Mouse (Mus musculus): ENCODE measurements around the gene Tuba1a. TPM values are rescaled to one million over a fixed set of nuclear protein-coding genes. Genes with fewer than 3 reads are reported as not detected.
A peak's percentile ranks its signal among the peaks of the same experiment; 100 is the strongest.
"Not testable (repeated sequence)": the region's sequence is repeated elsewhere in the genome, so short reads cannot be mapped to it uniquely, and the experiment has no call there.

The Tuba1a gene
- polyA plus RNA-seq, 1 experiment from 2014 or later = 602 TPM

- DNase-seq (ENCODE audit: low spot score) (peak; percentile 71), ATAC-seq (ENCODE audit: low FRiP score, low TSS enrichment) (peak; percentile 72)
- H3K9me3 ChIP-seq (ENCODE audit: control insufficient read depth, low read length) = no peaks in the 10 kb centered on the region
- peak overlapping the region; percentile 77 for H3K4me3 ChIP-seq (ENCODE audit: low read depth, low read length)
- peak; percentile 24 for TF ChIP-seq EP300 (optimal IDR thresholded peaks at IDR 0.05)
- peak; percentile 61 for TF ChIP-seq CTCF (IDR thresholded peaks at IDR 0.05; ENCODE audit: low read depth)
- H3K27ac ChIP-seq (replicated peaks) = peak overlapping the region; percentile 92
- WGBS = under 1% methylated on average over 41 of the region's 41 CpGs
- H3K4me2 ChIP-seq (replicated peaks; ENCODE audit: low read depth) = peak overlapping the region; percentile 55
- no peaks in the 10 kb centered on the region for H3K27me3 ChIP-seq (ENCODE audit: control insufficient read depth, insufficient read depth, low read length)
- peak overlapping the region; percentile 89 for H3K9ac ChIP-seq (ENCODE audit: low read length)
- no peaks in the 10 kb centered on the region; the same call in 1 of the 2 replicates for H3K36me3 ChIP-seq (ENCODE audit: control insufficient read depth, insufficient read depth, low read length)
- no peaks in the 10 kb centered on the region for H3K4me1 ChIP-seq (replicated peaks; ENCODE audit: control insufficient read depth, insufficient read depth)
Measured at GRCm38 (mm10) chr15:98952751-98953400, 627 bp downstream of the Tuba1a start.

- Histone ChIP-seq H3K27ac (replicated peaks) (peak overlapping the region; percentile 26; the same call in 1 of the 2 replicates), H3K4me3 (ENCODE audit: low read depth, low read length) (peak overlapping the region; percentile 77), H3K27me3 (ENCODE audit: control insufficient read depth, insufficient read depth, low read length) (no peaks in the 10 kb centered on the region), H3K4me2 (replicated peaks; ENCODE audit: low read depth) (peak overlapping the region; percentile 55), H3K9ac (ENCODE audit: low read length) (peak overlapping the region; percentile 51), H3K9me3 (ENCODE audit: control insufficient read depth, low read length) (no peaks in the 10 kb centered on the region), H3K36me3 (ENCODE audit: control insufficient read depth, insufficient read depth, low read length) (no peaks in the 10 kb centered on the region; the same call in 1 of the 2 replicates), H3K4me1 (replicated peaks; ENCODE audit: control insufficient read depth, insufficient read depth) (no peaks in the 10 kb centered on the region)
- ATAC-seq (ENCODE audit: low FRiP score, low TSS enrichment) (no peak), DNase-seq (ENCODE audit: low spot score) (no peak)
- WGBS = 23% methylated on average over 5 of the region's 5 CpGs
- TF ChIP-seq CTCF (IDR thresholded peaks at IDR 0.05; ENCODE audit: low read depth) = no peak
- no peak for TF ChIP-seq EP300 (optimal IDR thresholded peaks at IDR 0.05)
Measured at GRCm38 (mm10) chr15:98952063-98952455, 1.4 kb downstream of the Tuba1a start.

- not testable (repeated sequence) for H3K4me1 ChIP-seq (replicated peaks; ENCODE audit: control insufficient read depth, insufficient read depth); H3K27me3 ChIP-seq (ENCODE audit: control insufficient read depth, insufficient read depth, low read length); H3K36me3 ChIP-seq (ENCODE audit: control insufficient read depth, insufficient read depth, low read length); ATAC-seq (ENCODE audit: low FRiP score, low TSS enrichment); H3K27ac ChIP-seq (replicated peaks); DNase-seq (ENCODE audit: low spot score); H3K9me3 ChIP-seq (ENCODE audit: control insufficient read depth, low read length); H3K9ac ChIP-seq (ENCODE audit: low read length)
- Histone ChIP-seq H3K4me3 (ENCODE audit: low read depth, low read length) (peak overlapping the region; percentile 77; the same call in 1 of the 2 replicates), H3K4me2 (replicated peaks; ENCODE audit: low read depth) (peak overlapping the region; percentile 55)
- 79% methylated on average over 11 of the region's 15 CpGs for WGBS
Measured at GRCm38 (mm10) chr15:98951122-98952062, 2.1 kb downstream of the Tuba1a start.

- 64% methylated on average over 3 of the region's 3 CpGs for WGBS
- ATAC-seq (ENCODE audit: low FRiP score, low TSS enrichment) = no peak
Measured at GRCm38 (mm10) chr15:98949607-98949892, 4.0 kb downstream of the Tuba1a start.

GRCm38 (mm10) chr15:98948857-98949606 is 4.5 kb downstream of the Tuba1a start:
- Histone ChIP-seq H3K9me3 (ENCODE audit: control insufficient read depth, low read length) (no peaks in the 10 kb centered on the region), H3K4me3 (ENCODE audit: low read depth, low read length) (no peak overlapping the region), H3K4me1 (replicated peaks; ENCODE audit: control insufficient read depth, insufficient read depth) (no peaks in the 10 kb centered on the region), H3K4me2 (replicated peaks; ENCODE audit: low read depth) (no peak overlapping the region), H3K27ac (replicated peaks) (no peak overlapping the region), H3K27me3 (ENCODE audit: control insufficient read depth, insufficient read depth, low read length) (no peaks in the 10 kb centered on the region), H3K36me3 (ENCODE audit: control insufficient read depth, insufficient read depth, low read length) (no peaks in the 10 kb centered on the region; the same call in 1 of the 2 replicates), H3K9ac (ENCODE audit: low read length) (no peak overlapping the region)
- whole genome bisulfite sequencing = 68% methylated on average over 6 of the region's 6 CpGs
- no peak for TF ChIP-seq EP300 (optimal IDR thresholded peaks at IDR 0.05)
- ATAC-seq (ENCODE audit: low FRiP score, low TSS enrichment) (no peak), DNase-seq (ENCODE audit: low spot score) (no peak)

More at GRCm38 (mm10) chr15:98949607-98949892, 4.0 kb downstream of the Tuba1a start:
- Histone ChIP-seq H3K27ac (replicated peaks) (no peak overlapping the region), H3K4me2 (replicated peaks; ENCODE audit: low read depth) (no peak overlapping the region), H3K9ac (ENCODE audit: low read length) (no peak overlapping the region), H3K4me1 (replicated peaks; ENCODE audit: control insufficient read depth, insufficient read depth) (no peaks in the 10 kb centered on the region), H3K4me3 (ENCODE audit: low read depth, low read length) (no peak overlapping the region), H3K36me3 (ENCODE audit: control insufficient read depth, insufficient read depth, low read length) (no peaks in the 10 kb centered on the region; the same call in 1 of the 2 replicates), H3K27me3 (ENCODE audit: control insufficient read depth, insufficient read depth, low read length) (no peaks in the 10 kb centered on the region), H3K9me3 (ENCODE audit: control insufficient read depth, low read length) (no peaks in the 10 kb centered on the region)
- DNase-seq (ENCODE audit: low spot score) = no peak
- TF ChIP-seq EP300 (optimal IDR thresholded peaks at IDR 0.05) (no peak), CTCF (IDR thresholded peaks at IDR 0.05; ENCODE audit: low read depth) (no peak)

Measured in stomach, postnatal 0 days (tissue).